Mouse (Mus musculus): Measurements from ENCODE around the gene Rhobtb3.

DNA sequence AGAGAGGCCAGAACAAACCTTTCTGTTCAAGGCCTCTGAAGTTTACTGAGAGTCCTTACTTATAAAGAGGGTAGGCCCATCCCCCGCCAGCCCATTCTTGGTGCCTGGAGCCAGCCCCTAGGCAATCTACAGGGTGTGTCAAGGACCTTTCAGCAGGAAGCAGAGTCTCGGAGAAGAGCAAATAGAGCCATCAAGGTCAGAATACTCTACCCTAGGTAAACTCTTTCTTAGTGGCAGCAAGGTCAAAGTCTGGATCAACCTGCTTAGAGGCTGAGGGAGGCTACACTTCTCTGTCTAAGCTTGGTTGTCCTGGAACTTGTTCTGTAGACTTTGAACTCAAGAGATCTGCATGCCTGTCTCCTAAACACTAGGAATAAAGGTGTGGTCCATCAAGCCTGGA lies 108.3 kb downstream of the Rhobtb3 start:
- TF ChIP-seq CTCF (IDR thresholded peaks at IDR 0.05; ENCODE audit: extremely low read depth, insufficient read depth, low read length) (no peak), POLR2A (IDR thresholded peaks at IDR 0.05; ENCODE audit: extremely low read depth, insufficient read depth, low read length) (no peak)
